Mouse (Mus musculus) liver, embryonic 13.5 days (tissue): ENCODE data around the gene Mapk8ip1. TPM values are rescaled to one million over a fixed set of nuclear protein-coding genes. Genes with fewer than 3 reads are reported as not detected.

Source experiments
- ATAC-seq: fragments of 200-750 bp; cut with Nextera tagmentation; 2 replicates; pipeline ENCODE4 v1.8.0; 2017; ENCODE audit warnings: low read depth, mild to moderate bottlenecking, moderate number of reproducible peaks, moderate library complexity
- DNase-seq: peaks from one replicate; pipeline ENCODE4 v3.0.0; 2022
- H3K27ac ChIP-seq: fragments of 300-500 bp; sonication (generic); 2 replicates; pipeline ENCODE4 v1.5.1; 2015; ENCODE audit warnings: moderate library complexity, mild to moderate bottlenecking, inconsistent platforms
- H3K27me3 ChIP-seq: fragments of 300-500 bp; sonication (generic); 2 replicates; pipeline ENCODE4 v1.6.1; 2015; ENCODE audit warnings: mild to moderate bottlenecking, inconsistent platforms
- H3K36me3 ChIP-seq: fragments of 300-500 bp; sonication (generic); 2 replicates; pipeline ENCODE4 v1.6.1; 2015; ENCODE audit warnings: mild to moderate bottlenecking, inconsistent platforms
- H3K4me1 ChIP-seq: fragments of 300-500 bp; sonication (generic); replicated peaks from 2 replicates; pipeline ENCODE4 v1.6.1; 2015; ENCODE audit warnings: inconsistent platforms
- H3K4me2 ChIP-seq: fragments of 300-500 bp; sonication (generic); 2 replicates; pipeline ENCODE4 v1.6.1; 2015; ENCODE audit warnings: inconsistent platforms, mild to moderate bottlenecking, moderate library complexity
- H3K4me3 ChIP-seq: fragments of 300-500 bp; sonication (generic); replicated peaks from 2 replicates; pipeline ENCODE4 v1.5.1; 2015; ENCODE audit warnings: mild to moderate bottlenecking, inconsistent platforms
- H3K9ac ChIP-seq: fragments of 300-500 bp; sonication (generic); 2 replicates; pipeline ENCODE4 v1.6.1; 2015; ENCODE audit warnings: mild to moderate bottlenecking, inconsistent platforms
- H3K9me3 ChIP-seq: fragments of 300-500 bp; sonication (generic); replicated peaks from 2 replicates; pipeline ENCODE4 v1.6.1; 2016; ENCODE audit warnings: inconsistent platforms
- WGBS: fragments of 180-500 bp; shearing (Covaris S2); methylation state at CpG from one replicate; pipeline ENCODE4 v1.1.7; 2015; ENCODE audit not compliant: insufficient replicate concordance; 5-methylcytosine and 5-hydroxymethylcytosine counted together
- polyA plus RNA-seq: library from polyadenylated mRNA; unstranded; fragments of >200 nt; fragmentation: Nextera tagmentation; extraction: Ambion mirVana; gene quantifications from 2 replicates; pipeline ENCODE4 v1.2.1, GENCODE M21; 2015

The Mapk8ip1 gene
- polyA plus RNA-seq, 1 experiment from 2014 or later: 1.9 TPM

GRCm38 (mm10) chr2:92424462-92425308 lies 23.6 kb upstream of the Mapk8ip1 start:
- Histone ChIP-seq H3K4me1 (peaks cover 33% of the 10 kb centered on the region), H3K4me3 (no peak overlapping the region), H3K9ac (no peak overlapping the region), H3K27ac (0 out of 2 replicates have a peak overlapping the region, but pooled peaks have one; percentile 10), H3K9me3 (no peaks in the 10 kb centered on the region), H3K27me3 (no peaks in the 10 kb centered on the region), H3K36me3 (peaks cover 75% of the 10 kb centered on the region), H3K4me2 (no peak overlapping the region)
- DNase-seq (no peak), ATAC-seq (no peak)
- WGBS: 83% methylated on average over 9 of the region's 9 CpGs

GRCm38 (mm10) chr2:92423702-92424461 lies 22.8 kb upstream of the Mapk8ip1 start:
- Histone ChIP-seq H3K27me3 (no peaks in the 10 kb centered on the region), H3K4me1 (peaks cover 25% of the 10 kb centered on the region), H3K4me3 (no peak overlapping the region), H3K4me2 (no peak overlapping the region), H3K36me3 (peaks cover 78% of the 10 kb centered on the region), H3K9me3 (no peaks in the 10 kb centered on the region), H3K27ac (no peak overlapping the region), H3K9ac (no peak overlapping the region)
- WGBS: 73% methylated on average over 9 of the region's 9 CpGs
- no peak for ATAC-seq
- DNase-seq: no peak

- no peaks in the 10 kb centered on the region for H3K27me3 ChIP-seq
- H3K4me3 ChIP-seq: no peak overlapping the region
- WGBS: 79% methylated on average over 9 of the region's 9 CpGs
- no peak overlapping the region for H3K4me2 ChIP-seq
- no peaks in the 10 kb centered on the region for H3K9me3 ChIP-seq
- no peak for ATAC-seq
- no peak for DNase-seq
- H3K27ac ChIP-seq: no peak overlapping the region
- no peak overlapping the region for H3K9ac ChIP-seq
- peaks cover 85% of the 10 kb centered on the region for H3K36me3 ChIP-seq
- H3K4me1 ChIP-seq: peaks cover 17% of the 10 kb centered on the region
Observed at GRCm38 (mm10) chr2:92423156-92423555, 22.1 kb upstream of the Mapk8ip1 start.

GRCm38 (mm10) chr2:92422388-92423135 lies 21.5 kb upstream of the Mapk8ip1 start:
- no peak for DNase-seq
- H3K27me3 ChIP-seq: no peaks in the 10 kb centered on the region
- peaks cover 11% of the 10 kb centered on the region for H3K4me1 ChIP-seq
- no peak for ATAC-seq
- no peaks in the 10 kb centered on the region for H3K9me3 ChIP-seq
- H3K4me3 ChIP-seq: no peak overlapping the region
- H3K36me3 ChIP-seq: peaks cover 91% of the 10 kb centered on the region
- no peak overlapping the region for H3K9ac ChIP-seq
- H3K27ac ChIP-seq: no peak overlapping the region
- 49% methylated on average over 10 of the region's 10 CpGs for WGBS
- H3K4me2 ChIP-seq: no peak overlapping the region

GRCm38 (mm10) chr2:92421723-92422387 lies 20.8 kb upstream of the Mapk8ip1 start:
- H3K4me2 ChIP-seq: no peak overlapping the region
- no peak overlapping the region for H3K9ac ChIP-seq
- no peaks in the 10 kb centered on the region for H3K9me3 ChIP-seq
- H3K27ac ChIP-seq: no peak overlapping the region
- H3K4me1 ChIP-seq: peaks cover 6% of the 10 kb centered on the region; the same call in 1 of the 2 replicates
- H3K4me3 ChIP-seq: no peak overlapping the region
- 80% methylated on average over 7 of the region's 7 CpGs for WGBS
- DNase-seq (no peak), ATAC-seq (no peak)
- H3K27me3 ChIP-seq: no peaks in the 10 kb centered on the region
- H3K36me3 ChIP-seq: peaks cover 98% of the 10 kb centered on the region

- Histone ChIP-seq H3K4me1 (no peaks in the 10 kb centered on the region), H3K27ac (no peak overlapping the region), H3K9me3 (no peaks in the 10 kb centered on the region), H3K9ac (no peak overlapping the region), H3K36me3 (peaks cover 96% of the 10 kb centered on the region), H3K27me3 (no peaks in the 10 kb centered on the region), H3K4me2 (no peak overlapping the region), H3K4me3 (no peak overlapping the region)
- 86% methylated on average over 10 of the region's 10 CpGs for WGBS
- ATAC-seq (no peak), DNase-seq (no peak)
Observed at GRCm38 (mm10) chr2:92411705-92412104, 10.6 kb upstream of the Mapk8ip1 start.

- no peak overlapping the region for H3K27ac ChIP-seq
- H3K4me3 ChIP-seq: no peak overlapping the region
- H3K36me3 ChIP-seq: peaks cover 92% of the 10 kb centered on the region
- WGBS: 79% methylated on average over 18 of the region's 18 CpGs
- H3K9me3 ChIP-seq: no peaks in the 10 kb centered on the region
- ATAC-seq (no peak), DNase-seq (no peak)
- no peak overlapping the region for H3K4me2 ChIP-seq
- no peaks in the 10 kb centered on the region for H3K27me3 ChIP-seq
- H3K4me1 ChIP-seq: no peaks in the 10 kb centered on the region
- H3K9ac ChIP-seq: no peak overlapping the region
Observed at GRCm38 (mm10) chr2:92408309-92409045, 7.4 kb upstream of the Mapk8ip1 start.

GRCm38 (mm10) chr2:92405687-92406086 lies 4.6 kb upstream of the Mapk8ip1 start:
- no peak overlapping the region for H3K9ac ChIP-seq
- no peak overlapping the region for H3K4me3 ChIP-seq
- peaks cover 22% of the 10 kb centered on the region for H3K27me3 ChIP-seq
- no peaks in the 10 kb centered on the region for H3K9me3 ChIP-seq
- no peak overlapping the region for H3K27ac ChIP-seq
- ATAC-seq (no peak), DNase-seq (no peak)
- 87% methylated on average over 7 of the region's 7 CpGs for WGBS
- H3K4me1 ChIP-seq: peaks cover 6% of the 10 kb centered on the region
- peaks cover 64% of the 10 kb centered on the region for H3K36me3 ChIP-seq
- no peak overlapping the region for H3K4me2 ChIP-seq

GRCm38 (mm10) chr2:92404737-92405136 lies 3.7 kb upstream of the Mapk8ip1 start:
- no peak for DNase-seq
- no peak overlapping the region for H3K27ac ChIP-seq
- WGBS: 76% methylated on average over 6 of the region's 6 CpGs
- H3K9ac ChIP-seq: no peak overlapping the region
- H3K4me3 ChIP-seq: no peak overlapping the region
- H3K36me3 ChIP-seq: peaks cover 54% of the 10 kb centered on the region
- H3K4me1 ChIP-seq: peaks cover 8% of the 10 kb centered on the region
- H3K27me3 ChIP-seq: peaks cover 30% of the 10 kb centered on the region
- no peak overlapping the region for H3K4me2 ChIP-seq
- no peak for ATAC-seq
- H3K9me3 ChIP-seq: no peaks in the 10 kb centered on the region

GRCm38 (mm10) chr2:92403776-92404319 lies 2.8 kb upstream of the Mapk8ip1 start:
- H3K9me3 ChIP-seq: no peaks in the 10 kb centered on the region
- H3K4me3 ChIP-seq: no peak overlapping the region
- no peak overlapping the region for H3K9ac ChIP-seq
- WGBS: 82% methylated on average over 5 of the region's 5 CpGs
- H3K27ac ChIP-seq: no peak overlapping the region
- H3K4me2 ChIP-seq: no peak overlapping the region
- DNase-seq (no peak), ATAC-seq (no peak)
- peaks cover 45% of the 10 kb centered on the region for H3K36me3 ChIP-seq
- peaks cover 8% of the 10 kb centered on the region for H3K4me1 ChIP-seq
- peaks cover 39% of the 10 kb centered on the region for H3K27me3 ChIP-seq
